Mouse (Mus musculus) adrenal gland, adult (tissue): ENCODE results near the gene Jazf1.
A peak's percentile ranks its signal among the peaks of the same experiment; 100 is the strongest.

Source experiments
- DNase-seq, 2 experiments: peaks; one replicate each; pipeline ENCODE4 v3.0.0; 2022 to 2023; ENCODE audit warnings: low spot score in 1 of 2; ENCODE audit not compliant: inconsistent age in 2 of 2

Jazf1 gene

DNA sequence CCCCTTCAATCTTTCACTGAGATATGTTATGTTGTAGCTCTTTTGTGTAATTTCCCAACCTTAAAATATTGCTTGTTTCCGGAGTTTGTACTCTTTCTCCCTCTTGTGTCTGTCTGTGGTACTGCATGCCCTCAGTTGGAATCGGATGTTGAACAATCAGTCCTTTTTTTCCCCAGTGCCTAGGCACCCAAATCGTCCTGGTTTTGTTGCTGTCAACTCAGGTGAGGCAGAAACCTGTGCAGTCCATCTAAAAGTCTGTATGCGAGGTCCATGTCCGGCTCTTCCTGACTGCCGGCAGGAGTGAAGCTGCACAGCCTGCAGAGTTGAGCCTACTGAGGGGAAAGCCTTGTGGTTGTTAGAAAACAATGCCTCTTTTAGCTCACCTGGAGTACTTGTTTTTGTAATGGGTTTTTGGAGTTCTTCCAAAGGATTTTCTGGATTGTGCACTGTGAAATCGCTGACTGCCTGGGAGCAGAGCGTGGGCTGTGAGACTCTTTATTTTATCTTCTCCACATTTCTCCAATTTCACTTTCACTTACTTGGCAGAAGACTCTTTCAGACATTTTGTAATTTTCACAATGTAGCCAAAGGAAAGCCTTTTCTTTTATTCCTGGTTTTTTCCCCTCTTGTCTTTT is 343.5 kb downstream of the Jazf1 start:
- DNase-seq: peak; percentile 45 to 89
